Mouse (Mus musculus) heart, adult 2 months (tissue): ENCODE results near the gene Chn2. TPM values are rescaled to one million over a fixed set of nuclear protein-coding genes. Genes with fewer than 3 reads are reported as not detected.

ENCODE experiments used
- DNase-seq, 2 experiments: peaks; one replicate each; pipeline ENCODE4 v3.0.0; 2021
- H3K27ac ChIP-seq: fragments of 200-600 bp; 2 replicates; pipeline ENCODE4 v1.8.1; 2022
- H3K27me3 ChIP-seq: fragments of 200-500 bp; 2 replicates; pipeline ENCODE4 v1.6.1; 2012; ENCODE audit warnings: mild to moderate bottlenecking, low read length, inconsistent platforms, mixed read lengths; ENCODE audit not compliant: control insufficient read depth, insufficient read depth
- H3K36me3 ChIP-seq: fragments of 200-500 bp; 2 replicates; pipeline ENCODE4 v1.6.1; 2012; ENCODE audit warnings: low read length, inconsistent platforms; ENCODE audit not compliant: control insufficient read depth, insufficient read depth
- H3K4me1 ChIP-seq: fragments of 200-500 bp; 2 replicates; pipeline ENCODE4 v1.6.1; 2011; ENCODE audit warnings: low read length; ENCODE audit not compliant: control insufficient read depth, insufficient read depth
- H3K4me3 ChIP-seq: fragments of 200-600 bp; 2 replicates; pipeline ENCODE4 v1.8.1; 2022
- H3K79me2 ChIP-seq: fragments of 200-500 bp; replicated peaks from 2 replicates; pipeline ENCODE4 v1.6.1; 2012; ENCODE audit warnings: mild to moderate bottlenecking, inconsistent platforms, low read length, moderate library complexity, mixed read lengths; ENCODE audit not compliant: control insufficient read depth, insufficient read depth
- H3K9ac ChIP-seq: fragments of 200-500 bp; 2 replicates; pipeline ENCODE4 v1.6.1; 2012; ENCODE audit warnings: low read depth, mild to moderate bottlenecking, control low read depth, inconsistent platforms, low read length, mixed read lengths
- CTCF ChIP-seq: fragments of 200-600 bp; IDR thresholded peaks from 2 replicates; pipeline ENCODE4 v1.8.1; 2022; ENCODE audit warnings: antibody characterized with exemption, mild to moderate bottlenecking, moderate library complexity
- EP300 ChIP-seq: fragments of 200-500 bp; IDR thresholded peaks from 2 replicates; pipeline ENCODE4 v1.6.1; 2011; ENCODE audit warnings: low read depth, low read length, control low read depth; ENCODE audit not compliant: insufficient read depth
- POLR2A ChIP-seq: fragments of 200-500 bp; IDR thresholded peaks from 2 replicates; pipeline ENCODE4 v1.6.1; 2011; ENCODE audit warnings: mild to moderate bottlenecking, low read depth, low read length, control low read depth; ENCODE audit not compliant: insufficient read depth
- WGBS: fragments of 180-500 bp; shearing (Covaris S2); methylation state at CpG from one replicate; pipeline ENCODE4 v1.1.7; 2018; 5-methylcytosine and 5-hydroxymethylcytosine counted together
- intact Hi-C: fragments of 180-260 bp; cut with DNase I; formaldehyde crosslinking; loops from one replicate; pipeline ENCODE4 v1.15.1; 2025
- polyA plus RNA-seq: library from polyadenylated mRNA; depleted of rRNA; stranded (reverse); fragments of >200 nt; gene quantifications from 2 replicates; pipeline ENCODE4 v1.2.3, GENCODE M21; 2012
- total RNA-seq, 2 experiments: library from RNA; stranded (reverse); gene quantifications; 2 replicates each; pipeline ENCODE4 v1.2.3; 2021

Gene Chn2
- total and polyA plus RNA-seq, 3 experiments, result 2.0 to 2.3 (median 2.3) TPM

DNA sequence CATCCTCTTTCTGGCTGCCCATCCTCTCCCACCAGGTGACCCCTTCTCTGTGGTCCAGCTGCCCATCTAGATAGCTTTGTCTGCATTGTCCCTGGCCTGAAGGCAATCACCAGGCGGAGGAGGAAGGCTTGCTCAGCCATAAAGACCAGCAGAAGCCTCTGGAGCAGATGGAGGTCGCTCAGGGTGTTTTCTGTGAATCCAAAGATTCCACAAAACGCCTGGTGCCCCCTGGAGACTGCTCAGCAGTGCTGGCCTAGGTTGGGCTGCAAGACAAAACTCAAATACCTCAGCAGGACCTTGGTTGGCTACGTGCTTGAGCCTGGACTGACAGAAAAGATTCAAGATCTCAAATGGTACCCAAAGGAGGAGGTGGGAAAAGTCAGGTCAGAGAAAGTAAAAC, 186.0 kb downstream of the Chn2 start:
- no peak overlapping the region for H3K27ac ChIP-seq
- H3K4me1 ChIP-seq, result no peaks in the 10 kb centered on the region; the same call in 1 of the 2 replicates
- TF ChIP-seq POLR2A (no peak), CTCF (no peak), EP300 (no peak)
- no peak overlapping the region for H3K9ac ChIP-seq
- 68% methylated on average over 4 of the region's 4 CpGs for WGBS
- H3K36me3 ChIP-seq, result no peaks in the 10 kb centered on the region
- no peaks in the 10 kb centered on the region for H3K79me2 ChIP-seq
- H3K27me3 ChIP-seq, result no peaks in the 10 kb centered on the region
- no peak for DNase-seq
- intact Hi-C loops, result loop anchor here (5.0 kb wide), 3 partner anchors 63 to 443 kb away; no protein-coding TSS in a partner anchor
- H3K4me3 ChIP-seq, result no peak overlapping the region

DNA sequence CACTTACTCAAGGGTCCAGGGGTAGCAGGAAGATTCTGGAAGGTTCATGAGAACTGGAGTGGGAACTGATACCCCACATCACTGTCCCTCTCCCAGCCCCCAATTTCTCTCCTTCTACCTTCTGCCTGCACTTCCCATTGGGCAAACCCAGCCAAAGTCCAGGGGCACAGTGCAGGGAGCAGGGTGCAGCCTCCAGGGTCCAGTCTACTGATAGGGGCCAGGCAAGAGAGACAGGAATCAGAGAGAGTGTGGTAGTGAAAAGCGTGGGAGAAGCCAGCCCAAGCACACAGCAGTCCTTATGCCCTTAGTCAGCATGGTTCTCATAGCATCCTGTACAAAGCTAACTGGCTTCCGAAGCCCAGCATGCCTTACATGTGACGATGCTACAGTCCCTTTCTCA, 187.7 kb downstream of the Chn2 start:
- no peak overlapping the region for H3K4me3 ChIP-seq
- 96% methylated on average over 3 of the region's 3 CpGs for WGBS
- no peaks in the 10 kb centered on the region; the same call in 1 of the 2 replicates for H3K4me1 ChIP-seq
- TF ChIP-seq POLR2A, result no peak
- TF ChIP-seq EP300, result no peak
- no peak for TF ChIP-seq CTCF
- H3K27me3 ChIP-seq, result no peaks in the 10 kb centered on the region
- H3K9ac ChIP-seq, result no peak overlapping the region
- intact Hi-C loops, result loop anchor here (5.0 kb wide), 3 partner anchors 65 to 445 kb away; no protein-coding TSS in a partner anchor
- no peak overlapping the region for H3K27ac ChIP-seq
- H3K36me3 ChIP-seq, result no peaks in the 10 kb centered on the region
- no peak for DNase-seq
- no peaks in the 10 kb centered on the region for H3K79me2 ChIP-seq

DNA sequence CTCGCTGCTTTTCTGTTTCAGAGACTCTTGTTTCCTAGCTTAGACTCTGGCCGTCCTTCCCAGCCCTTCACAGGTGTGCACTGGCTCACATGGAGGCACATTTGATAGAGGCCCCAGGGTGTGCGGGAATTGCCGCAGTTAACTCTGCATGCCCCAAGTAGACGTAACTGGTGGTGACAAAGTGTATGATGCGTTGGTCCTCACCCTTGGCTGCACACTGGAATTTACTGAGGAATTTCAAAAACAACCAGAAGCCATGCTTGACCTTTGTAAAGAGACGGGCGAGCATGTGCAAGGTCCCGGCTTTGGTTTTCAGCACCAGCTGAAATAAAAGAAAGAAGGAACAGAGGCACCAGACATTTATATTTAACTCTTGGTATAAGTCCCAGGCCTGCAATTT, 189.1 kb downstream of the Chn2 start:
- H3K27me3 ChIP-seq, result no peaks in the 10 kb centered on the region
- no peaks in the 10 kb centered on the region; the same call in 1 of the 2 replicates for H3K4me1 ChIP-seq
- no peaks in the 10 kb centered on the region for H3K79me2 ChIP-seq
- DNase-seq, result no peak
- 81% methylated on average over 9 of the region's 9 CpGs for WGBS
- TF ChIP-seq POLR2A (no peak), EP300 (no peak), CTCF (no peak)
- no peak overlapping the region for H3K4me3 ChIP-seq
- intact Hi-C loops, result loop anchor here (1.0 to 5.0 kb wide), 5 partner anchors 66 to 446 kb away; no protein-coding TSS in a partner anchor
- no peak overlapping the region for H3K9ac ChIP-seq
- no peak overlapping the region for H3K27ac ChIP-seq
- no peaks in the 10 kb centered on the region for H3K36me3 ChIP-seq

DNA sequence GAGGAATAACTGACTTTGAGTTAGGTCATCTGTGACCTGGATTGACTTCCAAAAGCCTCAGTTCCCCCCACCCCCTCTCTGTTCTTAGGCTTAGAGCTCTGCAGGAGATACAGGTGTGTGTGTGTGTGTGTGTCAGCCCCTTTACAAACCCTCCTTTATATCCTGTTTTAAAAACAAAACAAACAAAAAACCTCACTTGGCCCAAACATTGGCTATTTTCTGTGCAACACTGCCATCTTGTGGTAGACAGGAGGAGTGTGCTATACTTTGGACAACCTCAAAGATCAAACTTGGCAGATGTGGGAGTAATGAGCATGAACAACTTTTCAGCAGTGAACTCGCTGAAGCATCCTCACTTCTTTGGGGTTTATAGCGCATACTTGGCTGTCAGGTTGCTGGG, 189.5 kb downstream of the Chn2 start:
- Histone ChIP-seq H3K4me1 (no peaks in the 10 kb centered on the region; the same call in 1 of the 2 replicates), H3K36me3 (no peaks in the 10 kb centered on the region), H3K27ac (no peak overlapping the region), H3K79me2 (no peaks in the 10 kb centered on the region), H3K9ac (no peak overlapping the region), H3K27me3 (no peaks in the 10 kb centered on the region), H3K4me3 (no peak overlapping the region)
- TF ChIP-seq CTCF, result peak; percentile 88
- TF ChIP-seq EP300, result no peak
- peak in 1 of 2 experiments; percentile 29 for DNase-seq
- intact Hi-C loops, result loop anchor here (1.0 to 5.0 kb wide), 5 partner anchors 67 to 447 kb away; no protein-coding TSS in a partner anchor
- WGBS, result 6% methylated on average over 2 of the region's 2 CpGs

DNA sequence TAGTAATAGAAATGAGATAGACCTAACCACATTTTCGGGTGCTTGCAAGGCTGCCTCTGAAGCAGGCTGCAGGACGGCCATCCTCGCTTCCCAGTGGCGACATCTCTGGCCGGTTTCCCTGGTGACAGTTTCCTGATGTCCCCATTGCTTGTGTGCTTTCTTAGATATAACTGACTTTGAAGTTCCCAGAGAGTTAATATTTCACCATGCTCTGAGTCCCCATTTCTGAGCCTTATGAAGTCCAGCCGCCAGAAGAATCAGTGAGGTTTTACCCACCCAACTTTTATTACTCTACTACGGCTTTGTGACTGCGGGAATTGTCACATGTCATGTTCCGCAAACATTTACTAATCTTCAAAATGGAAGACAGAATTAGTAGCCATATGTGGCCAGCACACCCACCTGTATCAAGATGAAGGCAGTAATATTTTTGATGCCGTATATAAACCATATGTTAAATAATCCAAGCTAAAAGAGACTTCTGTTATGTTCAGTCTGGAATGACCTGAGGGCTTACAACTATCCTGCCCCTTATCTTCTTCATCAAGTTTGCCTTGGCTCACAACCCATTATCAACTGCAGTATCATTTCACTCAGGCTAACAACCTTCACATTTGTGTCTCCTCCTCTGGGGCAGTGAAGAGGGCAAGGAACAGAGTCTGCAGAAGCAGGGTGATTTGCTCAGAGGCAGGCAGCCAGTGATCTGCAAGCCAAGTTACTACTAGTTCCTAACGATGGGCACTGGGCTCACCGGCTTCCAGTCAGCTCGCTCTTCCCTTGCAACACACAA, 192.6 kb downstream of the Chn2 start:
- intact Hi-C loops, result no loop called here
- Histone ChIP-seq H3K4me3 (no peak overlapping the region), H3K4me1 (no peaks in the 10 kb centered on the region; the same call in 1 of the 2 replicates), H3K27me3 (no peaks in the 10 kb centered on the region), H3K9ac (no peak overlapping the region), H3K79me2 (no peaks in the 10 kb centered on the region), H3K36me3 (no peaks in the 10 kb centered on the region), H3K27ac (no peak overlapping the region)
- TF ChIP-seq EP300, result no peak
- no peak for TF ChIP-seq POLR2A
- no peak for TF ChIP-seq CTCF
- DNase-seq, result no peak
- WGBS, result 76% methylated on average over 13 of the region's 13 CpGs

DNA sequence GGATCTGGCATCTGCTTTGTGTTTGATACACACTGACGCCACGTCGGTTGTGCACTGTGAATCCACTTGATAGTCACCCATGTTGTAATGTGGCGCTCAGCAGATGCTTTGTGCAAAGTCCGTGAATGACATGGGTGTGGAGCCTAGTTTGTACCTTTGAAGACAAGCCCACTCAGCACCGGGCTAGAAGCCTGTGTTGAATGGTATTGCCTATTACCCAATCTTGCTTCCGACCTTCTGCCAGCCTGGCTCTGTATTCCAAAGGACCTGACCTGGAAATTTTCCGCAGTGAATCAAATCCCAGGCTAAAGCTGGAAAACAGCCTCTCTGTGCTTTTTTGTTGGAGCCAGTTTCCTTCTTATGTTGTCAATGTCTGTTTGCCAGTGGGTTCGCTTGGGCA, 197.1 kb downstream of the Chn2 start:
- Histone ChIP-seq H3K4me1 (no peaks in the 10 kb centered on the region), H3K4me3 (no peak overlapping the region), H3K27me3 (no peaks in the 10 kb centered on the region), H3K36me3 (no peaks in the 10 kb centered on the region), H3K79me2 (no peaks in the 10 kb centered on the region), H3K9ac (no peak overlapping the region), H3K27ac (no peak overlapping the region)
- intact Hi-C loops, result no loop called here
- no peak for DNase-seq
- TF ChIP-seq EP300, result no peak
- no peak for TF ChIP-seq POLR2A
- no peak for TF ChIP-seq CTCF
- 88% methylated on average over 9 of the region's 9 CpGs for WGBS
